Mouse (Mus musculus) sigmoid colon, adult 10 weeks (tissue): Measurements from ENCODE around the gene Gm5796. TPM values are rescaled to one million over a fixed set of nuclear protein-coding genes. Genes with fewer than 3 reads are reported as not detected.

Experiments used
- polyA plus RNA-seq: library from polyadenylated mRNA; stranded (reverse); fragments of 350-450 nt; fragmentation: Illumina TruSeq; extraction: RNeasy Lipid Tissue Mini Kit (QIAGEN cat#74804); gene quantifications from one replicate; pipeline ENCODE4 v1.2.3, GENCODE M21; 2014; ENCODE audit warnings: low read depth, low replicate concordance

Gm5796 gene
- polyA plus RNA-seq, result not detected

GRCm38 (mm10) chr14:4023641-4024040, at the start of gene Gm5796:
Gene Gm5796 (plus strand): TSS chr14:4023941.

GRCm38 (mm10) chr14:3998094-3998493, 25.6 kb upstream of the Gm5796 start, which contains the start of gene Gm3099:
Gene Gm3099 (plus strand): TSS chr14:3998394.

GRCm38 (mm10) chr14:4083820-4084219, 60.1 kb downstream of the Gm5796 start, which contains the start of gene Gm3115:
Gene Gm3115 (plus strand): TSS chr14:4084120.

Other genes with a start within 250 kb of the Gm5796 start
- not detected for gene Gm3002, start 213.9 kb upstream of the Gm5796 start, polyA plus RNA-seq
- gene Gm3033, start 177.7 kb upstream of the Gm5796 start, polyA plus RNA-seq, result not detected
- not detected for gene Gm2916, start 139.8 kb upstream of the Gm5796 start, polyA plus RNA-seq
- gene Gm3029, start 92.2 kb upstream of the Gm5796 start, polyA plus RNA-seq, result not detected
- not detected for gene Gm3095, start 60.4 kb upstream of the Gm5796 start, polyA plus RNA-seq
- gene Gm3099, start 25.5 kb upstream of the Gm5796 start, polyA plus RNA-seq, result not detected
- gene Gm3115, start 60.2 kb downstream of the Gm5796 start, polyA plus RNA-seq, result not detected
- gene Gm8108, start 86.6 kb downstream of the Gm5796 start, polyA plus RNA-seq, result not detected
- gene Gm3127, start 141.1 kb downstream of the Gm5796 start, polyA plus RNA-seq, result not detected
- 0.22 TPM for gene Gm2974, start 158.6 kb downstream of the Gm5796 start, polyA plus RNA-seq
- gene Gm3138, start 225.7 kb downstream of the Gm5796 start, polyA plus RNA-seq, result not detected